Mouse (Mus musculus): ENCODE measurements around the gene Popdc2. TPM values are rescaled to one million over a fixed set of nuclear protein-coding genes. Genes with fewer than 3 reads are reported as not detected.

The Popdc2 gene
- total RNA-seq, 2 experiments from 2014 or later: 0.23 to 0.42 TPM

GRCm38 (mm10) chr16:38354185-38354913 lies 7.7 kb upstream of the Popdc2 start:
- no peak for DNase-seq (ENCODE audit: low spot score in 2 of 2)

- DNase-seq (ENCODE audit: low spot score in 2 of 2): no peak
Measured at GRCm38 (mm10) chr16:38358256-38358812, 3.7 kb upstream of the Popdc2 start.

- no peak for DNase-seq (ENCODE audit: low spot score in 2 of 2)
Measured at GRCm38 (mm10) chr16:38359241-38359640, 2.8 kb upstream of the Popdc2 start.

DNA sequence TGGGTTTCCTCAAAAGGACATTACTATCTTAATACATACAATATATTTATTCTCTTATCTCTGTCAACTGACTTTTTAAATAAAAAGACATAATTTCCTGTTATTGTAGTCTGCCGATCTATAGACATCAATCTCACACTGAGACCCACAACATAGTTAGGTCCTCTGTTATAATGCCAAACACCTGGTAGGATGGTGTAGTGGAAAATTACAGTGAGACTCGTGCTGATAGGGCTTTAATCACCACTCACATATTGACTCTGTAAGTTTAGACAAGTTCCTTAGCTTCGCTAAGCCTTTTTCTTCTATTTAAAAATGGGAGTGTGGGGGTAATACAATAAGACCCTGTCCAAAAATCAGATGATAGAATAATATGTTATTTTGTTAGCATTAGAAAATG lies 2.2 kb upstream of the Popdc2 start:
- no peak for DNase-seq (ENCODE audit: low spot score in 2 of 2)

GRCm38 (mm10) chr16:38360317-38360716 lies 1.7 kb upstream of the Popdc2 start:
- DNase-seq (ENCODE audit: low spot score in 2 of 2): no peak

- no peak for DNase-seq (ENCODE audit: low spot score in 2 of 2)
Measured at GRCm38 (mm10) chr16:38362493-38363255, 665 bp downstream of the Popdc2 start.

GRCm38 (mm10) chr16:38363256-38363595 lies 1.2 kb downstream of the Popdc2 start:
- DNase-seq (ENCODE audit: low spot score in 2 of 2): no peak

- DNase-seq (ENCODE audit: low spot score in 2 of 2): no peak
Measured at GRCm38 (mm10) chr16:38363657-38364056, 1.6 kb downstream of the Popdc2 start.

DNA sequence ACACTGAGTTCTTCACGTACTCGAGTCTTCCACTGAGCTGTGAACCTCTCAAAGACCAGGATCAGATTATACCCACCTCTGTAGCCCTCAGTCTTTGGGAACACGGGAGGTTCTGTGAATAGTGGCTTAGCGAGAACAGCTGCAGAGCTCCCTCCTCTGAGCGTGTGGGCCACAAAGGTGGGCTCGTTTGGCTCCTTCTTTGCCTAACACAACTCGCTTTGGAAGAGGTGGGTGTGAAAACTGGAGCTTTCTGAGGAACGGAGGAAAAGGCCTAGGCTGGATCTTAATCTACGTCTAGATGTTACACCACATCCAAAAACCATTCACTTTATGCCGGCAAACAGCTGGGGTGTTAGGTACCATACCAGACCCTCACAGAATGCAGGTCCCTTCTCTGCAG lies 3.4 kb downstream of the Popdc2 start:
- DNase-seq (ENCODE audit: low spot score in 2 of 2): no peak

DNA sequence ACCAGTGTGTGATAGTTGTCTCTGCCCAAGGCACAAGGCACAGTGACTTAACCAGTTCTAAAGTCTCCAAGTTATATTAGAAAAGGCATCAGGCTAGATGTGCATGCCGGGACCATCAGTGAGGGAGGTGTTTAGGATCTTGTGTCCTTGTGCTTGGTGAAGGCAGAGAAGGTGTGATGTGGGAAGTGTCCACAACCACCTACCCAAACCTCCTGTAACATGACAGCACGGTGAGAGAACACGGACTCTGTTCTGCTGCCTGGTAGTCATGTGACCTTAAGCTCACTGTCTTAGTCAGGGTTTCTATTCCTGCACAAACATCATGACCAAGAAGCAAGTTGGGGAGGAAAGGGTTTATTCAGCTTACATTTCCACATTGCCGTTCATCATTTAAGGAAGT lies 4.2 kb downstream of the Popdc2 start:
- DNase-seq (ENCODE audit: low spot score in 2 of 2): no peak

- DNase-seq (ENCODE audit: low spot score in 2 of 2): no peak
Measured at GRCm38 (mm10) chr16:38368336-38368735, 6.3 kb downstream of the Popdc2 start.

DNA sequence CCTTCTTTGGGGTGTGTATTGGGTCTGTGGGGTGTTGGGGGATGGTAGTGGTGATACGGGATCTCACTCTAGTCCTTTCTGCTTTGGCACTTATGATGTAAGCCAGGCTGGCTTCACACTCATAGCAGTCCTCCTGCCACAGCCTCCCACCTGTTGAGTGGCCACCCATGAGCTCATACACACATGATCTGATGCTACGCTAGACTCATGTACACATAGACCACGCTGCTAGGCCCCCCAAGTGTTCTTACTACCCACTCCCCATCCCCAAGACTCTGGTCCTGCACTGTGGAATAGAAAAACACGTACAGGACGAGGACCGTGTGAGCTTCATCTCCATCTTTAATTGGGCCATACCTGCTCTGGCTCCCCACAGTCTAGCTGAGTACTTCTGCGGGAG lies 7.0 kb downstream of the Popdc2 start:
- DNase-seq (ENCODE audit: low spot score in 2 of 2): no peak

DNA sequence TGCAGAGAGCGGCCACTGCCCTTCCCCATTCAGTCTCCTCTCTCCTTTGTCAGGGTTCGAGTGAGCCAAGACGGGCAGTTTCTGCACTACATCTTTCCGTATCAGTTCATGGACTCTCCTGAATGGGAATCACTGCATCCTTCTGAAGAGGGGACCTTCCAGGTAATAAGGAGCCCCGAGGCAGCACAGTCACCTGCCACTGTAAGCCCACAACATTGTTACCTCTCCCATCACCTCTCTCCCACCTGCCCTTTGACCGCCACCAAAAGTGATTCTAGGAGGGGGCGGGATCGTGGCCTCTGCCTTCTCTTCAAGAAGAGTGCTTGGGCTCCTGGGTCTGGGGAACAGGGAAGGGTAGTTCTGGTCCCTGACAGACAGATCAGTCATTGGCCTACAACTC lies 7.4 kb downstream of the Popdc2 start:
- no peak for DNase-seq (ENCODE audit: low spot score in 2 of 2)

DNA sequence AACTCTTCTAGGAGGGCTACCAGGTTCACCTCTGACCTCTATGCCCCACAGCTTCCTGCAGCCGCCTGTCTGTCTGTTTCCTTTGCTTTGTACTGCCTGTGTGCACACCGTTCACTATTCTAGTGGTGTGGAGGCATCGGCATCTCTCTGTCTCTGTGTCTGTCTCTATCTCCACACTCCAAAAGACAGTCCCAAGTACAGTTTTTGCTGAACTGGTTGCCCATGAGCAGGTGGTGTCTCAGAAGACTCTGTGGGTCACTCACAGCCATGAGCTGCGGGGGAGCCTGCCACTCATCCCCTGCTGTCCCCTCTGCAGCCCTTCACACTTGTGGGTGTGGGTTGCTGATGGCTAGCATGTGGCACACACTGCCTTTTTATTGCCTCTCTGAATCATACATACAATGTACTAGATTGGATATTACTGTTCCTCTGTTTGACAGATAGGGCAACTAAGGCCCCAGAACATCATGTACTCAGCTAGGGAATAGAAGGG lies 8.0 kb downstream of the Popdc2 start:
- no peak for DNase-seq (ENCODE audit: low spot score in 2 of 2)

DNA sequence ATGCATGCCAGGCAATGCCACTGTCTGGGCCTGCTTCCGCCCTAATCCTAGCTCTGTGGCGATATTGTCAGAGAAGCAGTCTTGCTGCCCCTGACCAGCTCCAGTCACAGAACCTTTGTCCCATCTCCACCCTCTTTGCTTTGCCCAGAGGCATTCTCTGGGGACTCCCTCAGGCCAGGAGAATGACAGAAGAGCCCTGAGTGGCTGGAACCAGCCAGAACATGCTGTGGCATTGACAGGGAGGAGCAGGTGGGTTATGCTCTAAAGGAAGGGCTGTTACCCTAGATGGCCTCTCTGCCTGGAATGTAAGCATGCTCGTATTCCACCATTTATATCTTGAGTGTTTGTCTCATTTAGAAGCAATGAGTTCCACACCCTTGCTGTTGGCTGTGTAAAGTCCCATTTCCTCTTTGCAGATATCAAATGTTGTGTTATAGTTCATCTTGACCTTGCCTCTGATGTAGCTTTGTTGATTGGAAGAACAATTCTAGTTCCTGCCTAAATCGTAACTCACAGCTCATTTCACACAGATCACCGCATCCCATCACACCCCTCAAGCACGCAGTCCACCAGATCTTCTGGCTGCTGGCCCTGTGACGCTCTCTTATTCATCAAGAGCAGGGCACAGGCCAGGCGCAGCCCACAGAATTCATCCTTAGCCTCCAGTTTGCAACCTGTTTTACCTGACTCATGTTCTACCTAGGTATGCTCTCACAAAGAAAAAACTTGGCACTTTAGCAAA lies 8.8 kb downstream of the Popdc2 start:
- DNase-seq (ENCODE audit: low spot score in 2 of 2): no peak

DNA sequence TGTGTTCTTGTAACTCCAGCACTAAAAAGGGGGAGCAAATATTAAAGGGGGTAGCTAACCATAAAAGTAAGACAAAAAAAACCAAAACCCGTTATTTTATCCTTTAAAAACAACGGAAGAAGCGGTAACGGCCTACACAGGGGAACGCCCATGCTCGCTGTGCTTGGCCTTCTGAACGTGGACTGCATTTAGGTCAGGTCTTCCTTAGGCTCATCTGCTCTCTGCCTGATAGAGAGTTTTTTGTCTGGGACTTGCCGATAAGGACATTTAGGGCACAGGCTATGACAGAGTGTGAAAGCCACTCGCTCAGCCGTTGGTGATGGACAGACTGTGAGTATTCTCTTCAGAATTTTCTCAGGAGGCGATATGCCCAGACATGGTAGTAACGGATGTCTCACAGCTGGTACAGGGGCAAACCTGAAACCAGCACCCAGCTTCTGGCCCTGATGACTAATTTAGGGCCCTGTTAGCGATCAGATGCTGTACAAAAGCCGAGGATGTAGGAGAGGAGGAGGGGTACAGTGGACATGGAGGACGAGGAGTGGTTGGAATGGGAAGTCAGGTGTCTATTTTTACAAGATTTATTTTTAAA lies 9.8 kb downstream of the Popdc2 start:
- DNase-seq (ENCODE audit: low spot score in 2 of 2): no peak

DNA sequence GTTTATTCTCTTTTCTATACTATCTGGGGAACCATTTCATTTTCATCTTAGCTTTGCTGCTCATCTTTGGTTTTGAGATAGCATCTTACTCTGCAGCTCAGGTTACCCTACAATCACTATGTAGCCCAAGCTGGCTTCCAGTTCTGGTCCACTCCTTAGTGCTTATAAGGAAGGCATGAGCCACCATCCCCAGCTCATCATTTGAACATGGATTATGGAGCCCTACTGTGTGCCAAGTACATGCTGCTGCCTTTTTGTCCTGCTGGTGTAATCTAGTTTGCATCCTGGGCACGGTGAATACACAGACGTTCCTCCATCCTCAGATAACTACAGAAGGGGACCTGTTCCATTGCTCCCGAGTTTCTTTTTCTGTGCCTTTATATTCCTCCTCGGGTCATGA lies 10.9 kb downstream of the Popdc2 start:
- DNase-seq (ENCODE audit: low spot score in 2 of 2): no peak

- DNase-seq (ENCODE audit: low spot score in 2 of 2): no peak
Measured at GRCm38 (mm10) chr16:38373439-38373838, 11.4 kb downstream of the Popdc2 start.

DNA sequence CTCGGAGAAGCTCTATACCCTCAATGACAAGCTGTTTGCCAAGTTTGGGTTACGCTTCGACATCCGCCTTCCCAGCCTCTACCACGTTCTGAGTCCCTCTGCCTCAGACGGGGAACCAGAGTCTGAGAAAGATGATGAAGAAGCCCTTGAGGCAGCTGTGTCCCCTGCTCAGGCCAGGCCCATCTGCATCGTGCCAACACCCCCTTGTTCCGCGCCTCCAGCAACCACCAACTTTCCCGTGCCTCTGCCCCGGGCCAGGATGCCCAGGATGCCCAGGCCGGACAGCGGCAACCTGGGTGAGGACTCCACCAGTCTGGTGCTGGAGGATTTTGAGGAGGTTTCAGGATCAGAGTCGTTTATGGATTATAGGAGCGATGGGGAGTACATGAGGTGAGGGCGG lies 11.9 kb downstream of the Popdc2 start:
- no peak for DNase-seq (ENCODE audit: low spot score in 2 of 2)

DNA sequence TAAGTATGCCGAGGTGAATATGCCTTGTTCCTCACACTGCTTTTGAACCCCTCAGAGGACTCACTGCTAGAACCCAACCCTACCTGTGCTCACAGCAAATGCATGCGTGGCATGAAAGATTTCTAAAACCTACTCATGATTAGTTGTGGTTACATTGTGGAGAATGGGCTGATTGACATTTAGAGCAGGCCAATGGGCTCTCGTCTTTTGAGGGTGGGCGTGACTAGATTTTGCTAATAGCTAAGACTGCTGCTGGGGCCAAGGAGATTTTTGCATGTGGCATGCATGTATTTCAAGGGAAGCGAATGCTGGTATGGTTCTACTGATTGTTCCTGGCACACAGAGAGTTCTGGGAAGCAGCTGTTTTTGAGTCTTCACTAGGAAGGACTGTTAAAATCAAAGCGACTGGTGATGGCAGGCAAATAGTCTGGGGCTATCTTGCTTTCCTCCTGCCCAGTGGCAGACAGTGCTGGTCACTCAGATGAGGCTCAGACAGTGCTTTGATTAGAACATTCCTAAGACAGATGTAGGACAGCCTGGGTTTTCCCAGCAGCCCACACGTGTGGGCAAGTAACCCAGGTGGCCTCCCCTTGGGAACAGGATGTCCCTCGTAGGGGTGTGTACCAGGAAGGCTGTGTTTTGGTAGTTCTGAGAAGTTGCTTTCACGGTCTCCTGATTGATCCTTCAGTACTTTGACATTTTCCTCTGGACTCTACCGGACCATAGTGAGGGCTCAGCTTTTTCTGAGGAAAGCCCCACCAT lies 12.6 kb downstream of the Popdc2 start:
- no peak for DNase-seq (ENCODE audit: low spot score in 2 of 2)

GRCm38 (mm10) chr16:38375182-38375581 lies 13.2 kb downstream of the Popdc2 start:
- no peak for DNase-seq (ENCODE audit: low spot score in 2 of 2)

All from layer of hippocampus, postnatal 10 days (tissue).